Mouse (Mus musculus) mesoderm, embryonic 11.5 days (tissue): Measurements from ENCODE around the gene Cfap298.

ENCODE experiments used
- DNase-seq: peaks from one replicate; pipeline ENCODE4 v3.0.0-alpha.2; 2012; ENCODE audit warnings: low read depth, low spot score

Cfap298 gene

DNA sequence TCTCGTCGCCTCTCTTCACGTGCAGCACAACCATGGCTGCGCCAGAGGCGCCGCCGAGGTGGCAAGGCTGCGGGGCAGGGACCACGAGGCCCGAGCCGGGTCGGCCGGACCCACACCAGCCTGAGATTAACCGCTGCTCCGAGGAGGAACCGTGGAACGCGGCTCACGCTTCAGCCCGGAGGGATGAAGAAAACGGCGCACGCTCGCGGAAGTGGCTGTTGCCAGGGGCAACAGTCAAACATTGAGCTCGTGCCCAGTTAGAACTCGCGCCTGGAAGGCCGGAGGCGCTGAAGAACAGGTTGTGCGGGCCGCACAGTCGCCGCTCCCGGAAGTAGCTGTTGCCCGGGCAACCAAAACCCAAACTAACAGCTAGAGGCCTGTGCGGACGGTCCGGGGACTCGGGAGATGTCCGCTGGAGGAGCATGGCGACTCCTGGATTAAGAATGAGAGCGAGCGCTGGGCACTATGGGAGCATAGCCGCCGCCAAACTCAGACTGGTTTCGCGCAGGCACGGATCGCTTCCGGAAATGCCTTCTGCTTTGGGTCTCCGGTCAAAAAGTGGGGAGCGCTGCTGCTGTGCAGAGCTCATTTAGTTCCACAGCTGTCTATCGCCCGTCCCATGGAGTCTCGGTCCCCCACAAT, at the start of gene Cfap298:
Gene Cfap298, minus strand, starts transcription at position 428 of the 642 bp plus-strand sequence.
- peak; percentile 98 for DNase-seq

DNA sequence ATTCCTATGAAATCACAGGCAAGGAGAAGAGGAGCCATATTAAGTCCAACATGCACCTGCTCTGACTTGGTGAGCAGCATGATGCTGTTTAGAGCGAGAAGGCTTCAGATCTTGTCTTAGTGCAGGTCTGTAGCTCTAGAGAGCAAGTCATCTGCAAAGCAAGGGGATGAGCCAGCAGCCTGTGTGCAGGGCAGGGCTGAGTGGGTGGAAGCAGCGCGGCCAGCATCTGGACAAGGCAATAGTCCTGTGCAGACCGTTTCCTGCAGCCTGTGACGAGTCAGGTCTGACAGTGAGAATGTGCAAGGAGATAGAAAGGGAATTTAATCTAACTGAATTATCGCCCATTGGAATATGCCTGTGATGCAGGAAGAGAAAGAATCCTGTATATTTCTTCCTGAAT, 36.1 kb upstream of the Cfap298 start:
- no peak for DNase-seq

DNA sequence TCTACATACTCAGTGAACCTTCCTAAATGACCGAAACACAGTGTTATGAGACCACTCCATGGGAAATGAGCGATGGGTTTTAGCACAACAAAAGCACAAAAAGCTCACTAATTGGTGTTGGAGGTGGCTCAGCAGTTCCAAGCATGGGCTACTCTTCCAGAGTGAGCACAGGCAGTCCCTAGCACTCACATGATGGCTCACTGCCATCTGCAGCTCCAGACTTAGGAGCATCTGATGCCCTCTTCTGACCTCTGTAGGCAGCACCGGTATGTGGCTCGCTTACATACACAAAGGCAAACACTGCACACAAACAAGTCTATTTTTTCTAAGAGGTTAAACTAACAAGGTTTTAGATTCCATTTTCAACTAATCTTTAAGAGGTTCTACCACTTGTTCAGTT, 31.3 kb upstream of the Cfap298 start:
- DNase-seq: no peak

DNA sequence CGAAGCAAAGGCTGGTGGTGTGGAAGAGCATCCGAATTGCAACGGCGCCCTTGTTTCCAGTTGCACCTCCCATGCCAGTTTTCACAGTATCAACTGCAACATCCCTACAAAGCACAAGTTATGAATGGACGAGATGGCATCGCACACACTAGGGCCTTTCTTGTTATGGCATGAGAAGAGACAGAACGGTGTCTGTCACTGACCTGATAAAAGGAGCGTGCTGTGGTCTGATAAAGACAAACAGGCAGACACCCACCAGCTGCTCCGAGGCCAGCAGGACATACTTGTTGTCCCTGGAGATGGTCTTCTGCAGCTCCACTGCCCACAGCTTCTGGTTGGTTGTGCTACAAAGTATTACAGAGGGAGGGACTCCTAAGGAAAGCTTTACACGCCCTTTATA, 29.4 kb upstream of the Cfap298 start:
- no peak for DNase-seq

DNA sequence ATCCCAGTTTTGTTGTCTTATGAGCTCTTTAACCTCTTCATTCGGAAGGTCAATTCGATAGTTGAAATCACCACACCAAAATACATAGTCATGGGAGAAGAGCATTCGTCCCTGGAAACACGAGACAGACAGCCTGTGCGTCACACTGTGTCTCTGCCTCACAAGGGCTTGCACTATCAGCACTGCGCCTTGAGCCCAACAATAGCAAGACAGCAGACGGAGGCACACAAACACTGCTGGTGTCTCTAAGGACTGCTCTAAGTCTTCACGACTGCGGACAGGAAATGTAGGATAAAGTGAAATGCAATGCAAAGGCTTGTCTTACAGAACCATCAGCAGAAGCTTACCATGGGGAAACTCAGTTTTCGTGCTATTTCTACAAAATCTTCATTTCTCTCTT, 29.0 kb upstream of the Cfap298 start:
- DNase-seq: no peak

DNA sequence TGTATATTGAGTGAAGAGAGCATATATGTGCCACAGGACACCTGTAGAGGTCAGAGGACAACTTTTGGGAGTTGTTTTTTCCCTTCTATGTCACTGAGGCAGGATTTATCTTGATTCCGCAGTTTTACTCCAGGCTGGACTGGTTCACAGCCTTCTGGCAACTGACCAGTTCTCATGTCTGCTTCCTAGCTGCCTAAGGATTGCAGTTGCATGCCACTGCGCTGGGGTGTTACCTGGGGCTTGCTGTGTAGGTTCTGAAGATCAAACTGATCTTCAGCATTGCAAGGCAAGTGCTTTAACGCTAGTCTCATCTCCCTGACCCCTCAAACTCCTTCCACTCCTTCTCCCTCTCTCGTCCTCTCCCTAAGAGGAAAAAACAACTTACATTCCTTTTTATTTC, 28.3 kb upstream of the Cfap298 start:
- DNase-seq: no peak

DNA sequence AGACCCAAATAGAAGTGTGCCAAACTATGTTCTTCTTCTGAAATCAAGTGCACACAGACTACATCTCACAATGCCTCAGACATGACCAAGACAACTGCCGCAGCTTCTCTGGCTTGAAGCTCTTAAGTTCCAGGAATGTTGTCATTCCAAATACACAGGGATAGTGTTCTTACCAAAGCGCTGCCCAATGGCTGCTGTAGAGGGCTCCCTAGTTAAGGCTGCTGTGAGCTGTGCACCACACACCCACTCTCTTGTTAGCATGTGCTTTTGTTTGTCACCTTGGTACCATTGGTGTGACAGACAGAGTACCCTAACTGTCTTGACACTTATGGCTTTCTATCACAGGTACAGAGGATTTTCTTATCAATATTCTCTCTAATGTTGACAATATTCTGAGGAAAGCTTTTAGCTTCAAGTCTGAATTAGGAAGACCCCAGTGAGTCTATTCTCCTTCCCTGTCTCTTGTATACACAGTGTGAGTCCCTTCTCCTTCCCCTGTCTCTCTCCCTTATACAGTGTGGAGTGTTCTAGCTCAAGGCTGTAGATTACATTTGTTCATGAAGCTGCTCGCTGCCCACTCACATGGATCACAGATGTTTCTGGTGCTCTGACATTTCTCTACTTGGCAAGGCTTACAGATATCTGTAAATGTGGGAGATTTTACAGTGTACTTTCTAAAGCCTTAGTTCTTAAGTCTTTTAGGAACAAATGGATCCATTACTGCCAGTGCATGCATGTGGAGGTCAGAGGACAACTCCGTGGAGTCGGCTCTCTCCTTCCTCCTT, 23.6 kb upstream of the Cfap298 start:
- DNase-seq: no peak

DNA sequence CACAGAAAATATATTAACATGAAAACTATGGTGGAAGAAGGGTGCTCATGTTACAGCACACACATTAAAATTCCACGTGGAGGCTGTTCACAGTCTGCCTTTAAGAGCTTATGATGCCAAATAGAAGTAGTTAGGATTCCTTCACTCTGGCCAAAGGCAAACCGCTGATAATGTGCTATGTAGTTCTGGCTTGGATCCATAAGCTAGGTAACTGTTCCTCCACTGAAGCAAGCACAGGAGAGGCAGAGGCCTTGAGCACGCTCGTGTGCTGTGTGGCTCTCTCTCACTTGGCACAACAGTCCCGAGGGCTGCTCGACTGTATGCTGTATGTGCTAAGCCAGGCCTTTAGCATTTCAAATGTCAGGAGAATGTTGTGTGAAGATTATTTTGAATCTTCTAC, 20.6 kb upstream of the Cfap298 start:
- DNase-seq: no peak

DNA sequence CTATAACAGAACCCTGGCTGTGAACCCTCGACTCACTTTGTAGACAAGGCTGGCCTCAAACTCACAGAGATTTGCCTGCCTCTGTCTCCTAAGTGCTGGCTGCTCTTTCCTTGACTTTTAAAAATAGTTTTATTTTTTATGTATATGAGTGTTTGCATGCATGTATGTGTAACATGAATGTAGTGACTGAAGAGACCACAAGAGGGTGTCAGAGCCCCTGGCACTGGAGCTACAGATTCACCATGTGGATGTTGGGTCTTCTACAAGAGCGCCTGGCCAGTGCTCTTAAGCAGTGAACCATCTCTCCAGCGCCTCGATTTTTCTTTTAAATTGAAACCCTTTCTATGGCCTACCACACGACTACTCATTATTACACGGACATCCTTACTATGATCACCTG, 18.9 kb upstream of the Cfap298 start:
- DNase-seq: no peak

DNA sequence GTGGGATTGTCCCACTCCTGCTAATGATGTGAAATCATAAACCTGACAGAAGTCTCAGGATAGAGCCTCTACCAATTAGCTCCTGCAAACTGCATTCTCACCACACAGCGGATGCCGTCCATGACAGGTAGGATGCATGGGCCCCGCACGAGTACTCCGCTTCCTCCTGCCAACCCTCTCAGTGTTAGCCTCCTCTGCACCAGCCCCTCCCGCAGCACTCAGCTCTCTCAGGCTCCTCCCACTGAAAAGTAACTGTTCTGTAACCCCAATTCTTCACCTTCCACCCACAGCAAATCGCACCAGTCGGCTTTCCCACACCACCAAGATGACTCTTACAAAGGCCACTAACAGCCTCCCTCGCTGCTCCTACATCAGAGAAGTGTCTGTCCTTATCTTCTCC, 18.2 kb upstream of the Cfap298 start:
- DNase-seq: no peak

DNA sequence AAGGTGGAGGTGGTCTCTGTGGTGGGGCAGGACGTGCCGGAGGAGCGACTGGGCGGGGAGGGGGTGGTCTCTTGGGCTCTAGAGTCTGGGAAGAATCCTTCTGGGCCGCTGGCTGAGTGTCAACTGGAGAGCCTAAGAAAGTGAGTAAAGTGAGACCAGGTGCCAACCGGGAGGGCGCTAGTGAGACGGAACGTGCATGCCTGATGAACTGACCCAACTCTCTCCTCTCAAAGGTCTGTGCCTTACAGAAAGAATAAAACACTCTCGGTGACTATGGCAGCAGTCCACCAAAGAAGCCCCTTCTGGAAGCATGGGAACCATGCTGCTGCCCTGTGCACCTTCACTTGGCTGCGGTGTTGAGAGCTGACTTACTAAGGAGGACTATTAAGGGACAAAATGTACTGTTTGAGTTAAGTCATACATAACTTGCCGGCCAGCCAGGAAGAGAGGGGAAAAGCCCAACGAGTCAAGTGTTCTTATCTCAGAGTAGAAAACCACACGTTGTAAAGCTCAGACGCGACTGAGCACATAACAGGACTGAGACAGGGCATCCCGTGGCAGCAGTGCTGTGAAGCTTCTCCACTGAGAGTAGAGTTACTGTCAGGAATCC, 15.5 kb upstream of the Cfap298 start:
- no peak for DNase-seq

DNA sequence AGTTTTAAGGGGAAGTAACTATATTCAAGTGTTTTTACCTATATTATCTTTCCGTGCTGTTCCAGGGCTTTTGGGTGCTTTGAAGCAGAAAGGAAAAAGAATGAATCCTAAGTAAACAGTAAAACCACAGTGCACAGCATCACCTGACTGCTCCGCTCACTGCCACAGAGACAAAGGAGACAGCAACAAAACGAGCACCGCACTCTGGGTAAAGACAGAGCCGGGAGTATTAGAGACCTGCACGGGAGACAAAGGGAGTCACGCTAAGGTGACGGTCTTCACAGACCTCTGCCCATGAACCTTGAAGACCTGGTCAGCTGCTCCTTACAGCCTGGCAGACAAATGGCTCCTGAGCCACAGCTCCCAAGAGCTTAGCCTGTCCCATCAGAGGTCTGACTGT, 12.1 kb upstream of the Cfap298 start:
- DNase-seq: no peak

DNA sequence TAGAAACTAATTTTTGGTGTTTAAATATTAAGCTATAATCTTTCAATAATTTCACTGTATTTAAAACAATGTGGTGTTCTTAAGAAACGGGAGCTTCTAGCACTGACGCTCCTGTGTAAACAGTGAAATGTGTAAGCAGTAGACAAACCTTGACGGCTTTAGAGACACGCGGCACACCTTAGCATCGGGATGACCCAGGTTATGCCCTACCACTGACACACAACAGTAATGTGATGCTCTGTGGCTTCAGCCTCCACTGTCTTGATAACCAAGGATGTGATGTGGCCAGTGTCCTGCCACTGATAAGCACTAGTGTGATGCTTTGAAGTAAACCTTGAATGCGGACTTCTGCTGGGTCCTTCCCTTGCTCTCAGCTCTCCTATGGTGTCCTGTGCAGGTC, 6.3 kb upstream of the Cfap298 start:
- no peak for DNase-seq

DNA sequence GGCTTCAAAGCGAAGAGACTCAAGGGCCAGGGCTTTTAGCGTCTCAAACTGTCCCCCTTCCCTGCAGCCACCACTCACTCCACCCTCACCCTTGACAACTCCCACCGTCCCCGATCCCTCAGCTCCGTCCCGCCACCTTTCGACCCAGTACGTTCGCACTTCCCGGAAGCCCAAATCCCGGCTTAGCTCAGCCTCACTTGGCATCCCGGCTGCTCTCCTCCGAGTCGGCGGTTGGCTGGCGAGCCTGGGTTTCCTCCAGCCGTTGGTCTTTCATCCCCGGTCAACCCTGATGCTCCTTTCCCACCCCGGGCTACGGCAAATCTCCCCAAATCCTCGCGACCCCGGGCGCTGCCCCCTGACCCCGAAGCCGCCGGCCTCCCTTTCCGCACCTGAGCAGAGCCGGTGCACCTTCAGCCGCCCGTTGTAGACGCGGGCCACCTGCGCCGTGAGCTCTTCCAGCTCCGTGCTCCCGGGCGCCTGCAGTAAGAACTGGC, 674 bp downstream of the Cfap298 start:
- peak; percentile 55 for DNase-seq

DNA sequence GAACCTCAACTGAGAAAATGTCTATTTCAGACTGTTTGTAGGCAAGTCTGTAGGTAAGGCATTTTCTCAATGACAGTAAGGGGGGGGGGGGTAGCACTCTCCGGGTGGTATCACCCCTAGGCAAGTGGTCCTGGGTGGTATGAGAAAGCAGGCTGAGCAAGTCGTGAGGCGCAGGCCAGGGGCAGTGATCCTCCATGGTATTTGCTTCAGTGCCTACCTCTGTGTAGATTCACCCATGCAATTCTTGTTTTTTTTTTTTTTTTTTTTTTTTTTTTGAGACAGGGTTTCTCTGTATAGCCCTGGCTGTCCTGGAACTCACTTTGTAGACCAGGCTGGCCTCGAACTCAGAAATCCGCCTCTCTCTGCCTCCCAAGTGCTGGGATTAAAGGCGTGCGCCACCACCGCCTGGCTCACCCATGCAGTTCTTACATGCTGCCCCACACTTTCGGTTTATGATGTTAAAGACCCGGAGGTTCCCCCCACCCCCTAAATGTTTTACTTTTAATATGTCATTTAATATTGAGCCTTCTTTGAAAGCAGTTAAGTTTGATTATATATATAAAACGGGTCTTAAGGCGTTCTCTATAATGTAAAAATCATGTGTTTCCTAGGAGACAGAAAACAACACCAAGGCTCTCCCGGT, 1.3 kb downstream of the Cfap298 start:
- no peak for DNase-seq

DNA sequence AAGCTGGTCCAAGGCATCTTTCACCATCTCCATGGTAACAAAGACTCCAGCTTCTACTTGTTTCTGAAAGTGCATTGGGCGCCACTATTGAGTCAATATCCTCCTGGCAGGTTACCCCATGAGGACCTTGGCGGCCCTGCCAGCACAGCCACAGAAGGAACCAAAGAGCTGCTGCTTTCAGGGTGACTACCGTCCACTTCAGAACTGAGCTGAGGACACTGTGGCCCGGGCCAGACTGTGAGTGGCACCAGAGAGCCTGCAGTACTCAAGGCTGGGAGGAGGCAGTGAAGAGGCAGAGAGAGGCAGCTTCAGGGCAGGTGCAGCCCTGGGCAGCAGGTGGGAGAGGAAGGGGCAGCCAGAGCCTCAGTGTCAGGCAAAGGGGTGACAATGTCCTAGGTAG, 7.5 kb downstream of the Cfap298 start:
- no peak for DNase-seq

DNA sequence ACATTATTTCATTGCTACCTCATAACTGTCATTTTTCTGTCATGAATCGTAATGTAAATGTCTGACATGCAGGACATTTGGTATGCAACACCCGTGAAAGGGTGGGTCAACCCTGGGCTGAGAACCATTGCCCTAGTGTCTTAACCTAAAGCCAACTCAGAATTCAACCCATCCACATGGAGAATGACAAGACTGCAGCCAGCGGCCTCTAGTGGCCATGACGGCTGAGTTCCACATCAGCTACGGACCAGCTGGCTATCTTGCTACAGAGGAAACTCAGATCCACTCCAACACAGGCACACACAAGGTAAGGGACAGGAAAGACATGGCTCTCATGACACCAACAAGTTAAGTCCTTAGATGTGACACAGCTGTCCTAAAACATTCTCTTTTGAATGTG, 9.5 kb downstream of the Cfap298 start:
- peak; percentile 62 for DNase-seq

DNA sequence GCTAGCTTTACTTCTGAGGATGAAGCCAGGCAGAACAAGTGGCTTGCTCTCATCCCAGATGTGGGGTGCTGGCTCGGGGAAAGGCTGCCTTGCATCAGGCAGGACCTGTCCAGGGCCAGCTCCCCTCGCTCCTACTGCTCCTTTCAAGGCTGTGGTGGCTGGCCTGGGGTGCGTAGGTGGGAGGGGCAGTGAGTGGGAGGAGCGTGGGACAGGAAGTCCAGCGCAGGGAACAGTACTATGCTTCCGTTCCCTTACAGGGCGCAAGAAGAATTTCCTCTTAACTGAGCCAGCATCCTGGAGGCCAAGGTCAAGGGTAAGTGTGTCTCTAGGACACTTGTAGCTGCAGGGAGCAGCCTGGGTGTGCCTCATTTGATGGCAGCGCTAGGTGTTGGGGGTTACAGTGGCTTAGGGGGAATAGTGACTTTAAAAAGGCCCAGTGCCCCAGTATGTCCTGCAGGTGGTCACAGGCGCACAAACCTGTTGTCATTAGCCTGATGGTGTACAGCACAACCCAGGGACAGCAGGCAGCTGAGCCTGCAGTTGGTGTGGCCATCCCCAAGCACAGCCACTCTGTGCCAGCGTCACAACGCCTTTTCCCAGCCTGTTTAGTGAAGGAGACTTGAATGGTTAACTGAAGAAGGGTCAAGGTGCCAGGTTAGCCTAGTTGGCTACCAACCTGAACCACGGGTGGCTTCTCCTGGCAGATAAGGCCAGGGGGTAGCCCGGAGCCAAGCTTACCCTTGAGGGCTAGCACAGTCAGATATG, 10.1 kb downstream of the Cfap298 start:
- no peak for DNase-seq

DNA sequence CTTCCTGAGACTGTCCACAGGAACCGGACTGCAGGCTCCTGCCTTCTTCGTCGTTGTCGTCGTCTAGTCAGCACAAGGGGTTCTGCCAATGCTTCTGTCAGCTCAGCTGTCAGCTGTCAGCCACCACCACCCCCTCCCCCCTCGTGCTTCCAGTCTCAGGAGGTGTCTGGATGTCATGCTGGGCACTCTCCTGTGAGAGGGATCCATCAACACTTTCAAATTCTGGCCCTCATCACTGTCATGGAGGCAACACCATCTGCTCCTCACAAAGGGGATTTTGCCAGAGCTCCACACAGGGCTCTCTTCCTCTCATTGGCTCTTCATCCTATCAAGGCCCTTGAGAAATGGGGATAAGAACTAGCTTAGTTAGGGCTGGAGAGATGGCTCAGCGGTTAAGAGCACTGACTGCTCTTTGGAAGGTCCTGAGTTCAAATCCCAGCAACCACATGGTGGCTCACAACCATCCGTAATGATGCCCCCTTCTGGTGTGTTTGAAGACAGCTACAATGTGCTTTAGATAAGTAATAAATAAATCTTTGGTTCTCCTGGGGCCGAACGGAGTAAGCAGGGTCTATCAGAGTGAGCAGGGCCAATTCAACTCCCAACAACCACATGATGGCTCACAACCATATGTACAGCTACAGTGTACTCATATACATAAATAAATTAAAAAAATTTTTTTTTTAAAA, 13.3 kb downstream of the Cfap298 start:
- no peak for DNase-seq

DNA sequence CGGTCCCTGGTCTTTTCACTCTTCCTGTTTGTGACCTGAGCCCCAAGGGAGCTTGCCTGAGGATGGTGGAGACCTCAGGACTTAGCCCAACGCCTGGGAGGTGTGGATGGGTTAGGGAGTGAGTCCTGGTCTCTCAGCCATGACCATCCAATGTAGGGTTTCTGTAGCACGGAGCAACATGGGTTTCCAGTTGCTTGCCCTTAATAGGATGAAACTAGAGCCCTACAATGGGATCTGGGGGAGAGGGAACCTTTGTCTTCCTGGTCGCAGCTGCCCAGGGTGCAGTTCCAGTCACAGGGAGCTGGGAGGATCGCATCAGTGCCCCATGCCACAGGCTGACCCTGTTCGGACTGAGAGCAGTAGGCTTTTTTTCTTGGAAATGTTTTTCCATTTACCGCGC, 17.8 kb downstream of the Cfap298 start:
- no peak for DNase-seq

DNA sequence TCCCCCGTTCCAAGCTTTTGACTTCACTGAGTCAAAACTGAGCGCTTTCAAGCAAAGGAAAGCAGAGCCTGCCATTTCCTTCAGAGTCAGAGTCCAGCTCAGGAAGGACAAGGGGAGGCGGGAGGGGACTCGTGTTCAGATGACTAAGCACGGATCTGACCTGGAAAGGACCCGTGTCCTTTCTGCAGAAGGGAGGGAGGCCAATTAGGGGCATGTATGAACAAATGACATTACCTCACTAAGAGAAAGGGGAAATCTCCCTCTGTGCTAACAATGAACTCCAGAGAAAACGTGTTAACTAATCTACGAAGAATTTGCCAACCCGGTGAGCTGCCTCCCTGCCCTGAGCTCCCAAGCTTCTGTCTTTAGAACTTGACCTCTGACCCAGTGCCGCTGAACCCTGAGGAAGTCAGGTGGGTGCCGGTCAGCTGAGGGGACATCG, 18.9 kb downstream of the Cfap298 start:
- DNase-seq: no peak
